Mouse (Mus musculus) forebrain, embryonic 10.5 days (tissue): ENCODE measurements around the gene Psmd2. TPM values are rescaled to one million over a fixed set of nuclear protein-coding genes. Genes with fewer than 3 reads are reported as not detected.
"Not testable (repeated sequence)": the region's sequence is repeated elsewhere in the genome, so short reads cannot be mapped to it uniquely, and the experiment has no call there.

Source experiments
- DNase-seq: peaks from one replicate; pipeline ENCODE4 v3.0.0-alpha.2; 2017; ENCODE audit warnings: low spot score; ENCODE audit errors: extremely low spot score
- H3K27ac ChIP-seq: fragments of 300-500 bp; sonication (generic); 2 replicates; pipeline ENCODE4 v1.5.1; 2016; ENCODE audit warnings: mild to moderate bottlenecking
- H3K27me3 ChIP-seq: fragments of 300-500 bp; sonication (generic); 2 replicates; pipeline ENCODE4 v1.6.1; 2016; ENCODE audit warnings: mild to moderate bottlenecking; ENCODE audit not compliant: poor library complexity, severe bottlenecking
- H3K36me3 ChIP-seq: fragments of 300-500 bp; sonication (generic); replicated peaks from 2 replicates; pipeline ENCODE4 v1.6.1; 2016; ENCODE audit warnings: mild to moderate bottlenecking, moderate library complexity
- H3K4me1 ChIP-seq: fragments of 300-500 bp; sonication (generic); 2 replicates; pipeline ENCODE4 v1.6.1; 2016
- H3K4me3 ChIP-seq: fragments of 300-500 bp; sonication (generic); 2 replicates; pipeline ENCODE4 v1.5.1; 2016; ENCODE audit warnings: mild to moderate bottlenecking, moderate library complexity
- H3K9me3 ChIP-seq: fragments of 300-500 bp; sonication (generic); 2 replicates; pipeline ENCODE4 v1.6.1; 2016; ENCODE audit warnings: mild to moderate bottlenecking, moderate library complexity
- WGBS: fragments of 180-500 bp; shearing (Covaris S2); methylation state at CpG from one replicate; pipeline ENCODE4 v1.1.7; 2016; 5-methylcytosine and 5-hydroxymethylcytosine counted together
- polyA plus RNA-seq: library from polyadenylated mRNA; unstranded; fragments of >200 nt; fragmentation: Nextera tagmentation; extraction: Ambion mirVana; gene quantifications from 2 replicates; pipeline ENCODE4 v1.2.1, GENCODE M21; 2016

Gene Psmd2
- polyA plus RNA-seq, 1 experiment from 2014 or later: 544 TPM

DNA sequence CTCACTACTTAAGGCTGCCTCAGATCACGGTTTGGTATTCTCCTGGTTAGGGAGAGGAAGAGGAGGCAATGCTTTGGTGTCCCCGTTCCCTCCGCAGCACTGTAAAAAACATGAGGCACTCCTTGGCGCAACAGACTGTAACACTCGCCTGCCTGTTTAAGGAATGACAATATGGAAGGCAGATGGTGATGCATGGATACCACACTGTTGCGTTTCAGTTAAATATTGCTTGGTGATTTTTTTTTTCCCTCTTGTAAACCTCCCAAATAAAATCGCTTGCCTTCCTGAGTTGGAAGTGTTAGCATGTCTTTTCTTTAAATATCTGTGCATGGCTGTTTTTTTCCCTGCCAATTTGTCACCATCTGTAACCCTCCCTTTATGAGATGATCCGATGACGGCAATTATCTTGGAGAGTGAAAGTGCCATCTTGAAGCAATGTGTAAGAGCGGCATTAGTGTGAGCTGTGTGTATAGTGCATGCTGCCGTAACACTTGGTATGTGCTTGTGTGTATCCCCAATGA, 22.5 kb upstream of the Psmd2 start:
- Histone ChIP-seq H3K4me3 (peak overlapping the region; percentile 71; the same call in 1 of the 2 replicates), H3K9me3 (no peaks in the 10 kb centered on the region), H3K27ac (no peak overlapping the region), H3K27me3 (peaks cover 31% of the 10 kb centered on the region), H3K4me1 (peaks cover 15% of the 10 kb centered on the region), H3K36me3 (peaks cover 5% of the 10 kb centered on the region)
- WGBS: 63% methylated on average over 11 of the region's 11 CpGs
- DNase-seq: no peak

DNA sequence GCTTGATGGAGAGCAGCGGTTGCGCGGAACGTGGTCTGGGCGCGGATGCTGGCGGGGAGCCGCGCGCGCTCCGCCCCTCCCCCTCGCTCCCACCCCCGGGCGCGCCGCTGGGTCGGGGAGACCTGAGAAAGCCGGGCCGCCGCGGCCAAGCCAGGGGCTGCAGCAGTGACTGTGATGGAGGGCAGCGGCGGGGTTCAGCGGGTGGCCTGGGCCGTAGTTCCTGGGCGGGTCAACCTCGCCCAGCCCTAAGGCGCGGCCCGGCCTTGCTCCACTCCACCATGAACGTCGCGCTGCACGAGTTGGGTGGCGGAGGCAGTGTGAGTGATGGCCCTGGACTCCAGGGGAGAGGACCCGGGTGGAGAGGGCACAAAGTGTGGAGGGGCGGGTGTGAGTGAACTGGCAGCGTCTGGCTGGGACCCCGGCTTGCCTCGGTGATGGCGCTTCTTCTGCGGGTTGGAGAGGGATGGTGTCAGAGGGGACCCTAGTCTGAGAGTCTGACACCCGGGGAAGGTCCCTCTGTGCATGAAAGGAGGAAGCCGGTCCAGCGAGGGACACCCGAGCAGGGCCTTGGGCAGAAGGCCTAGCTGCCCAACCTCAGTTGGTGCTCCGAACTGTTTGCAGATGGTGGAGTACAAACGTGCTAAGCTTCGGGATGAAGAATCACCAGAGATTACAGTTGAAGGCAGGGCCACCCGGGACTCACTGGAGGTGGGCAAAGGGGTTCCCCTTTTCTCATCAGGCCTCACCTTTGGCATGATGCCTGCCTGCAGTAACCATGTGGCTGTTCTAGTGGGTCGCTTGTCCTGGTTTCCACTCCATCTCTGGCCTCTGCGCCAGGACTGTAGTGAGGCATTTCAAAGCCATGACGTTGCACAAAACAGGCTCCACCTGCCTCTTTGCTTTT, 21.5 kb upstream of the Psmd2 start, which contains the start of gene Ece2:
TSS of gene Ece2 (plus strand) at position 98 of the 904 bp plus-strand sequence.
- H3K4me3 ChIP-seq: peak within 1 kb of the TSS; percentile 71
- peaks cover 15% of the 10 kb centered on the region for H3K4me1 ChIP-seq
- peak within 1 kb of the TSS; percentile 89 for H3K27ac ChIP-seq
- no peaks in the 10 kb centered on the region for H3K9me3 ChIP-seq
- H3K36me3 ChIP-seq: peaks cover 5% of the 10 kb centered on the region
- 8% methylated on average over 54 of the region's 54 CpGs for WGBS
- peaks cover 31% of the 10 kb centered on the region for H3K27me3 ChIP-seq
- DNase-seq: peak; percentile 35

DNA sequence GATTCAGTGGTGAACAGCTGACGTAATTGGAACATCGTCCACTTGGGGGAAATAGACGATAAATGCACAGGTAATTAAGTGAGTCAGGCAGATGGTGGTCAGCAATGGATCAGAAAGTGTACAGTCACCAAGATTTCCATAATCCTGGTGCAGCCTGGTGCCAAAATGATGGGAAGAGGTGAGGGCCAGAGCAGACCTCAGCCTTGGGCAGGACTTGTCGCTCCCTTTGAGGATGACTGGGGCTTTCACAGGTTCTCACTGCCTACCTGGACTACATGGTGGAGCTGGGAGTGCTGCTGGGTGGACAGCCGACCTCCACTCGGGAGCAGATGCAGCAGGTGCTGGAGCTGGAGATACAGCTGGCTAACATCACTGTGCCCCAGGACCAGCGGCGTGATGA, 14.0 kb upstream of the Psmd2 start:
- H3K27ac ChIP-seq: no peak overlapping the region
- no peaks in the 10 kb centered on the region for H3K9me3 ChIP-seq
- DNase-seq: no peak
- WGBS: 91% methylated on average over 8 of the region's 8 CpGs
- peaks cover 4% of the 10 kb centered on the region for H3K36me3 ChIP-seq
- no peaks in the 10 kb centered on the region for H3K27me3 ChIP-seq
- H3K4me1 ChIP-seq: peaks cover 4% of the 10 kb centered on the region; the same call in 1 of the 2 replicates
- no peak overlapping the region for H3K4me3 ChIP-seq

DNA sequence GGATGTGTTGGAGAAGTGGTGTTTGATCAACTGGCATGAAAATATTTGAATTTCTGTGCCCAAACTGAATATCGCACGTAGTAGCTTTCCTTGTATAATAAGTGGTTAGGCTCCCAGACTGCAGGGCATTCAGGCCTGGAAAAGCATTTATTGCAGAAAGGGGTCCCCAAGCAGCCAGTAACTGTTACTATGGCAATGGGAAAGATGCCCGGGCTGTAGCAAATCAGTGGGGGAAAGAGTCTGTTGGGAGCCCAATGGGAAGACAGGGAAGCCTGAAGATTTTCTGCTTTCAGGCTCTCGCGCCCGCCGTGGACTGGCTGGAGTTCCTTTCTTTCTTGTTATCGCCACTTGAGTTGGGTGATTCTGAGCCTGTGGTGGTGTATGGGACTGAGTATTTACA, 13.1 kb upstream of the Psmd2 start:
- Histone ChIP-seq H3K36me3 (no peaks in the 10 kb centered on the region), H3K27me3 (no peaks in the 10 kb centered on the region), H3K27ac (no peak overlapping the region), H3K4me1 (peaks cover 4% of the 10 kb centered on the region; the same call in 1 of the 2 replicates), H3K9me3 (no peaks in the 10 kb centered on the region), H3K4me3 (no peak overlapping the region)
- no peak for DNase-seq
- WGBS: 87% methylated on average over 8 of the region's 8 CpGs

DNA sequence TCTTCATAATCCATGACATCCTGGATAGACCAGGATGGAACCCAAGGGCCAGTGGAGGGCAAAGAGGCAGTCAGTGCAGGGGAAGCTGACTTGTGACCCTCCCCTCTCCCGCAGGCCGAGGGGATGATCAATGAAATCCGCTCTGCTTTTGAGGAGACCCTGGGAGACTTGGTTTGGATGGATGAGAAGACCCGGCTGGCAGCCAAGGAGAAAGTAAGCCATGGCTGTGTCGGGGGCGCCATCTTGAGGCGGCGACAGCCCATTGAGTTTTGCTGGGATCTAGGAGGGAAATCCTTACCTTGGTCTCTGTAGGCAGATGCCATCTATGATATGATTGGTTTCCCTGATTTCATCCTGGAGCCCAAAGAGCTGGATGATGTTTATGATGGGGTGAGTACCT, 9.3 kb upstream of the Psmd2 start:
- H3K9me3 ChIP-seq: no peaks in the 10 kb centered on the region
- no peaks in the 10 kb centered on the region for H3K27me3 ChIP-seq
- peak; percentile 65 for DNase-seq
- H3K4me3 ChIP-seq: no peak overlapping the region
- no peak overlapping the region for H3K27ac ChIP-seq
- under 1% methylated on average over 8 of the region's 8 CpGs for WGBS
- H3K4me1 ChIP-seq: peaks cover 4% of the 10 kb centered on the region; the same call in 1 of the 2 replicates
- no peaks in the 10 kb centered on the region for H3K36me3 ChIP-seq

DNA sequence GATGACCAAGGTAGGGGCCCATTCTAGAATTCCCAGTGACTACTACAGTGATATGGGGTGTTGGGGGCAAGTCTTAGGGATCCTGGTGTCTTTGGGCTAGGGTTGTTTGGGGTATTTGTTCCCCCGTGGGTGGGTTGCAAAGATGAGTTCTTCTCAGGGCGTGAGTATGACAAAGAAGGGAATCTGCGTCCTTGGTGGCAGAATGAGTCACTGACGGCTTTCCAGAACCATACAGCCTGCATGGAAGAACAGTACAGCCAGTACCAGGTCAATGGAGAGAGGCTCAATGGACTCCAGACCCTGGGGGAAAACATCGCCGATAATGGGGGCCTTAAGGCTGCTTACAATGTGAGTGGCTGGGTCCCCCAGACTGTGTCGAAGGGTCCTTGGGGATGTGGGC, 7.5 kb upstream of the Psmd2 start:
- 89% methylated on average over 7 of the region's 7 CpGs for WGBS
- DNase-seq: no peak

DNA sequence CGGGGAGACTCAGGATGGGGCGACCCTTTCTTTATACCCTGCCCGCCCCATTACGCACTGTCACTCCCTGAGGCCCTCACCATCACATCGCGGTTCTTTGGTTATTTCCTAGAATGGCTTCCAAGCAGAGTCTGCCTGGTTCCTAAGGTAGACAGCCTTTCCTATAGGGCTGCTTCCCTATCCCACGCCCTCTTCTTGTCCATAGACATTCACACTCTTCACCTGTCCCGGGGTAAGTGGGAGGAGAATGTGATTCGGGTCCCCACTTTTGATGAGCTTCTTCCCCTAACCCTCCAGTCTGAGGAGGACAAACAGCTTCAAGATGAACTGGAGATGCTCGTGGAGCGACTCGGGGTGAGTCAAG, 477 bp downstream of the Psmd2 start:
- no peak for DNase-seq
- H3K27ac ChIP-seq: peak overlapping the region; percentile 90

More for the DNA sequence above, 7.5 kb upstream of the Psmd2 start:
- Histone ChIP-seq H3K27me3 (no peaks in the 10 kb centered on the region), H3K4me1 (peaks cover 4% of the 10 kb centered on the region; the same call in 1 of the 2 replicates), H3K4me3 (no peak overlapping the region), H3K27ac (no peak overlapping the region), H3K36me3 (no peaks in the 10 kb centered on the region), H3K9me3 (no peaks in the 10 kb centered on the region)

DNA sequence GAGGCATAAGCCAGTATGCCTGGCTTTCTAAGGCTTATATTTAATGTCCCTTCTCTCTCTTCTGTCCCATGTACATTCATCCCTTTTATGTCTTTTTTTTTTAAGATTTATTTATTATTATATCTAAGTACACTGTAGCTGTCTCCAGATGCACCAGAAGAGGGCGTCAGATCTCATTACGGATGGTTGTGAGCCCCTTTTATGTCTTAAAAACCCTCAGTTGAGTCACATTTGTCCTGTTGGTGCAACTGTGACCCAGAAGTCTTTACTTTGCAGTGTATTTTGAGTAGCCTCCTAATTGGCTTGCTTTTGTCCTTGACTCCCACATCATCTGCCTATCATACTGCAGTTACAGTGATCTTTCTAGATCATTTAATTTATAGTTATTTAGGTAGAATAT, 1.9 kb downstream of the Psmd2 start:
- Histone ChIP-seq H3K9me3 (no peaks in the 10 kb centered on the region), H3K36me3 (peaks cover 50% of the 10 kb centered on the region), H3K27me3 (no peaks in the 10 kb centered on the region), H3K27ac (no peak overlapping the region), H3K4me3 (peak overlapping the region; percentile 72; the same call in 1 of the 2 replicates), H3K4me1 (peaks cover 16% of the 10 kb centered on the region)
- WGBS: 70% methylated on average over 2 of the region's 2 CpGs
- DNase-seq: no peak

More for the DNA sequence above, 477 bp downstream of the Psmd2 start:
- peak overlapping the region; percentile 72 for H3K4me3 ChIP-seq
- 11% methylated on average over 12 of the region's 12 CpGs for WGBS
- H3K27me3 ChIP-seq: no peaks in the 10 kb centered on the region
- H3K9me3 ChIP-seq: no peaks in the 10 kb centered on the region
- H3K4me1 ChIP-seq: peaks cover 16% of the 10 kb centered on the region
- peaks cover 36% of the 10 kb centered on the region for H3K36me3 ChIP-seq

DNA sequence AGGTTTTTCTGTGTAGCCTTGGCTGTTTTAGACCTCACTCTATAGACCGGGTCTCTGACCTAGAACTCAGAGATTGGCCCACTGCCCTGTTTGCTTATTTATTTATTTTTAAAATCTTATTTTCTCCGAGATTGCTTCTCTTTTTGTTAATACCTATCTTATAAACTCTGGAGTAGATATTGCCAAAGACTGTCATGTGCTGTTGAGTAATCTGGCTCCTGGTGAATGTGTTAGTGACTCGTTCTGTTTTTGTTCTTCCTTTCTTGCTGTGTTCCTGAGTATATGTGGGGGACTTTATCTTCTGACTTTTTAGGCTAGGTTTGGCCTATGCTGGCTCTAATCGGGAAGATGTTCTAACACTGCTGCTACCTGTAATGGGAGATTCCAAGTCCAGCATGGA, 6.2 kb downstream of the Psmd2 start:
- no peak for DNase-seq
- no peaks in the 10 kb centered on the region for H3K27me3 ChIP-seq
- H3K4me3 ChIP-seq: no peak overlapping the region
- H3K36me3 ChIP-seq: peaks cover 93% of the 10 kb centered on the region
- H3K4me1 ChIP-seq: peaks cover 6% of the 10 kb centered on the region
- no peaks in the 10 kb centered on the region for H3K9me3 ChIP-seq
- H3K27ac ChIP-seq: no peak overlapping the region
- 90% methylated on average over 4 of the region's 4 CpGs for WGBS

DNA sequence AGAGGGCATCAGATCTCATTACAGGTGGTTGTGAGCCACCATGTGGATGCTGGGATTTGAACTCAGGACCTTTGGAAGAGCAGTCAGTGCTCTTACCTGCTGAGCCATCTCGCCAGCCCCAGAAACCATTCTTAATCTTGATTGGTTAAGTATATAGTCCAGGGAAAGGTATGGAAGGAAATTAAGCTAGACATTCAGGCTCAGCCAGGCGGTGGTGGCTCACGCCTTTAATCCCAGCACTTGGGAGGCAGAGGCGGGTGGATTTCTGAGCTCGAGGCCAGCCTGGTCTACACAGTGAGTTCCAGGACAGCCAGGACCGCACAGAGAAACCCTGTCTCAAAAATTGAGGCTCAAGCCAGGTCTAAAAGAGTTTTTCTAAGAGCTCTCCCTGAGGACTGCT, 16.6 kb downstream of the Psmd2 start, which contains the start of gene Eif4g1:
TSS of gene Eif4g1 (plus strand) at position 301 of the 400 bp plus-strand sequence.
- DNase-seq, H3K27ac ChIP-seq, H3K4me3 ChIP-seq, H3K4me1 ChIP-seq, H3K27me3 ChIP-seq, H3K9me3 ChIP-seq: not testable (repeated sequence)
- WGBS: 89% methylated on average over 6 of the region's 6 CpGs
- peaks cover 29% of the 10 kb centered on the region for H3K36me3 ChIP-seq

DNA sequence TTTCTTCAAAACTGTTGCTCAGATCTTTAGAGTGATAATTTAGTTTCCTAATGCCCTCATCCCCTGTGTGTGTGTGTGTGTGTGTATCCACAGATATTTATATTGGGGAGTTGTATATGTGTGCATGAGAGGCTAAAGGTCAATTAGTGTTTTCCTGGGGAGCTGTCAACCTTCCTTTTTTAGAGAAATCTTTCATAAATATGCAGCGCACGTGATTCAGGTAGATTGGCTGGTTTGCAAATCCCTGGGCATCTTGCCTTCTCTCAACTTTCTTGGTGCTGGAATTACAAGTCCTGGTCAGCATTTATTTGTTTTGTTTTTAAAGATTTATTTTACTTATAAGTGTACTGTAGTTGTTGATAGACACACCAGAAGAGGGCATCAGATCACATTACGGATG, 18.8 kb downstream of the Psmd2 start:
- no peaks in the 10 kb centered on the region for H3K9me3 ChIP-seq
- no peak overlapping the region for H3K27ac ChIP-seq
- H3K4me1 ChIP-seq: peaks cover 27% of the 10 kb centered on the region
- DNase-seq: no peak
- WGBS: 90% methylated on average over 3 of the region's 3 CpGs
- no peak overlapping the region for H3K4me3 ChIP-seq
- H3K27me3 ChIP-seq: no peaks in the 10 kb centered on the region
- H3K36me3 ChIP-seq: peaks cover 24% of the 10 kb centered on the region

DNA sequence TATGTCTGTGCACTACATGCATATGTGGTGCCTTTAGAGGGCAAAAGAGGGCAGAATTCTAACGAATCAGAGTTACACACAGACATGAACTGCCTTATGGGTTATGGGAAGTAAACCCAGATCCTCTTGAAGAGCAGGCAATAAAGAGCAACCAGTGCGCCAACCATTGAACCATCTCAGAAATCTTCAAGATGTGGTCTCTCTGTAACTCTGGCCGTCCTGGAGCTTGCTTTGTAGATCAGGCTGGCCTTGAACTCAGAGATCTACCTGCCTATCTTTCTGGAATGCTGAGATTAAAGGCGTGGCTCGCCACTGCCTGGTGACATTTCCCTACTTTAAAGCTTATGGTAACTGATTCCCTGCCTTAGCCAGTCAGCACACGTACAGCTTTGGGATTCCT, 20.4 kb downstream of the Psmd2 start:
- Histone ChIP-seq H3K27ac (peak overlapping the region; percentile 95), H3K4me3 (peak overlapping the region; percentile 97), H3K4me1 (peaks cover 31% of the 10 kb centered on the region), H3K9me3 (no peaks in the 10 kb centered on the region), H3K27me3 (no peaks in the 10 kb centered on the region), H3K36me3 (peaks cover 32% of the 10 kb centered on the region)
- DNase-seq: no peak
- WGBS: 29% methylated on average over 6 of the region's 6 CpGs

DNA sequence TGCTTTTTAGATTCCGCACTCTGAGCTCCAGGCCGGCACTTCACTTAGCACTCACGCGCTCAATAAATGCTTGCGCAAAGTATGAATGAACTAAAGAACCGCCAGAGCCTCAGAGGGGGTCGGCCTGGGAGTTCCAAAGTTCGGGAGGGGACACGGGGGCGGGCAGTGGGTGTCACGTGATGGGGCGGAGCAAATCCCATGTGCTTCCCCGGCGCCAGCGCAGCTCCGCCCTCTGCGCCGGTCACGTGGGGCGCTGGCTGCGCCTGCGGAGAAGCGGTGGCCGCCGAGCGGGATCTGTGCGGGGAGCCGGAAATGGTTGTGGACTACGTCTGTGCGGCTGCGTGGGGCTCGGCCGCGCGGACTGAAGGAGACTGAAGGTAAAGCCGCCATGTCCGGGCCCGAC, 21.0 kb downstream of the Psmd2 start:
- H3K36me3 ChIP-seq: peaks cover 38% of the 10 kb centered on the region
- peak; percentile 96 for DNase-seq
- under 1% methylated on average over 38 of the region's 38 CpGs for WGBS
- peak overlapping the region; percentile 97 for H3K4me3 ChIP-seq
- peaks cover 31% of the 10 kb centered on the region for H3K4me1 ChIP-seq
- H3K27ac ChIP-seq: peak overlapping the region; percentile 95
- H3K9me3 ChIP-seq: no peaks in the 10 kb centered on the region
- no peaks in the 10 kb centered on the region for H3K27me3 ChIP-seq
